Mouse (Mus musculus): Measurements from ENCODE around the gene Srebf1. TPM values are rescaled to one million over a fixed set of nuclear protein-coding genes. Genes with fewer than 3 reads are reported as not detected.

The Srebf1 gene
- total RNA-seq, 2 experiments from 2014 or later, result 41.5 to 43.0 TPM

DNA sequence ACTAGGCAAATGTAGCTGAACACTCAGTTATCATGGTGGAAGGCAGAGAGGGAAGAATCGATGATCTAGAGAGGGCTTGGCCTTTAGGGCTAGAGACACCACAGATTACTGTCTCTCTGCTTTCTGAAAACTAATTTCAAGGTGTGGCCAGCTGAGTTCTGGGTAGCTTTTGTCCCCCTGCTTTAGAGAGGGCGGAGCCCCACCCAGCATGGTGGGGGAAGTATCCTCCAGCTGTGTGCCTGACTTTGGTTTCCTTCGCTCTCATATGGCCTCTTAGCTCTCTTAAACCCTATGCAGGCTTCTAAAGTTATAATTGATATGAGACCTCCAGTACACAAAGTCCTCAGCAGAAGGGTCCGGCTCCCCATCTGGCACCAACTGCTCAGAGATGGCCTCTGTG lies 59.0 kb downstream of the Srebf1 start:
- intact Hi-C loops (cut with DNase I), result no loop called here
- no peak for DNase-seq (ENCODE audit: extremely low spot score in 1 of 2, low spot score in 2 of 2)

DNA sequence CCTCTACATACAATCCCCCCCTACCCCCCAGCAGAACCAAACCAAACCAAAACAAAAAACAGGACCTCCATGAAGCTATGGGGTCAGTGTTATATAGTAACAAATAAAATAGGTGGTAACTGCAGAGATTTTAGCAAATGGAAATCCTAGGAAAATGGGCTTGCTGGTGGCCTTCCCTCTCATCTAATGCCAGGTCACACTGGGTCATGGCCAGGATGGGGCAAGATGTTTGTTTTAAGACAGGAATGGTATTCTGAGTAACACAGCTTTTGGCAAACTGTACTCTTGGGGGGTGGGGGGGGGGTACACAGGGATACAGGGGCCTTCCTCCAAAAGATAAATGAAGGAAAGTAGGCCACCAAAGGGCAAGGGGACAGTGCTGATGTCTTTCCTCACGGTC lies 59.8 kb downstream of the Srebf1 start:
- intact Hi-C loops (cut with DNase I), result no loop called here
- no peak for DNase-seq (ENCODE audit: extremely low spot score in 1 of 2, low spot score in 2 of 2)

DNA sequence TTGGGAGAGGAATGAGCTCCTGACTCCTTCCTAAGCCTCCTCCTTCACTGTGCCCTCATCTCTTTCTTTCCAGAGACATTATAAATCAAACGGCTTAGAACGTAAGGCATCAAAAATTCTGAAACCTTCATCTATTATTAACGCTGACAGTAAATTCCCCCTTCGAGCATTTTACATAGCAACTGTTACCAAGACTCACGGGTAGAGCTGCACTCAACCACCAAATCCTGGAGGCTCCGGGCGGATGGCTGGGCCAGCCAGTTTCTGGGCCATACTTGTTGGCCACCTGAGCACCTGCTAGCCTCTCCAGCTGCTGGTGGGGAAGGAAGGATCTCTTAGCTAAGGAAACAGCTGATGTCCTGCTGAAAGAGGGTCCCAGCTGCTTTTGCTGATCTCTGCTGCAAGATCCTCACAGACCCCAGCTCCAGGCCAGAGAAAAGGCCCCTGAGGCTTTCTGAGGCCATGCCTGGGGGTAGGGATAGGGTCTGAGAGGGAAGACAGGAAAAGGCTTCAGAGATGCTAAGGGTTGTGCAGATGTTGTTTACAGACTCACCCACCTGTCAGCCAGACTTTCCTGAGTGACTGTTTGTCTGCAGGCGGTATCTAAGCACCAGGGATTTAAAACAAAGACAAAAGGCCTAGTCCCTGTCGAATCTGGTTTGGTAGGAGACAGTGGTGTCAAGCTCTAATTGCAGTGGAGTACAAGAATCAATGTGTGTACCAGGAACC lies 61.1 kb downstream of the Srebf1 start:
- DNase-seq (ENCODE audit: extremely low spot score in 1 of 2, low spot score in 2 of 2), result no peak
- intact Hi-C loops (cut with DNase I), result no loop called here

DNA sequence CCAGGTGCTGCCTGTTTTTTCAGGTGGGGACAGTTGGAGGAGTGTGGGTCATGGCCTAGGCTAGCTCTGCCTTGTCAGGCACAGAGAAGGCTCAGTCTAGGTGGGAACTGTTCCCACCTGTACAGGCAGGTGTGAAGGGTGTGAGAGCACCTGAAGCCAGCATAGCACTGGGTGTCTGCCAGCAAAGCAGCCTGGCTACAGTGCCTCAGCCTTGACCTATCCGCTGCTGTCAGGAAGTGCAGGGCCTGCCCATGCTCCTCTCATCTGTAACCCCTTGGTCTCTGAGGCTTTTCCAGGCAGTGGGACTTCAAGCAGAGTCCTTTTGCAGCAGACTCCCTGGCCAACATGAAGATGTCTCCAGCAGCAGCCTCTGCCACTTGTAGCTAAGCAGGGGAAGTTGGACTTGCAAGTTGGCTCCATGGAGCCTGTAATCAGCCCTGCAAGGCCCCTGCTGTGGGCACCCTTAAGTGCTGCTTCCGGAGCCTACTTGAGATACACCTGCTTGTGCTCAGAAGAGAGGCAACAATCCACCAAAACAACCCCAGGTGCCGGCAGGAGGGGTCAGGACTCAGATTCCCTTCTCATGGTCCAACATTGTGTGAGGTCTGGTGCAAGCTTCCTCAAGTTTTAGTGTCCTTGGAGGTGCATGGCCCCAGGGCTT lies 61.8 kb downstream of the Srebf1 start:
- intact Hi-C loops (cut with DNase I), result no loop called here
- DNase-seq (ENCODE audit: extremely low spot score in 1 of 2, low spot score in 2 of 2), result no peak

DNA sequence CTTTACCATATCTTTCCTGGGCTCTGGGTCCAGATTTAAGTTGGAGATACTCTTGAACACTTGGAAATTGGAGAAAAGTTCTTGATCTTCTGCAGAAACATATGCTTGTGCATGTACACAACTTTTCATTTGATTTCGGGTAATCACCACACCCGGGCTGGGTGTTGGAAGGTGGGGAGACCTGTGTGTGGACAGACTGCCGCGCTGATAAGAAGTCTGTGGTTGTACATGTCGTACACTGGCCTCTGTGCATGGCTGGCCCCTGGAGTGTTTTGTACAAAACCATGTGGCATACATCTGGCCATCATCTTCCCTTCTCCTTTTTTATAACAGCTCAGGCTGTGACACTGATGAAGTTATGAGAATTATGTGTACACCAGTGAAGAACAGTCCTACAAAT lies 62.4 kb downstream of the Srebf1 start:
- intact Hi-C loops (cut with DNase I), result no loop called here
- DNase-seq (ENCODE audit: extremely low spot score in 1 of 2, low spot score in 2 of 2), result no peak

DNA sequence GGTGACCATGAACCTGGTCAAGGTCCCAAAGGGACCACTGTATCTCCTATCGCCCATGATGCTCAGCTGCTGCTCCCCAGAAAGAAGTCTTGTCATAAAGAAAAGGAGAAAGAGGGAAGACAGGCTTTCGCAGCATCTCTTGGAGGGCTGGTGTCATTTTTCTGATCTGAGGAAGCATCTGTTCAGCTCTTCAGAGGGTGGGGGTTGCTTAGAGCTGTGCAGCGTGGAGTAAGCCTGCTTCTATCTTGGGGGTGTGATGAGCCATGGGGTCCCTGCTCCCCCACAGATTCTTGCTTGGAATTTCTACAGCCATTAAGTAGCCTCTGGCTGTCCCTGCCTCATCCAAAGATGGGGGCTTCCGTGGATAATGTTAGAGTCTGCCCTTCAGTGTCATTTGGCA lies 64.1 kb downstream of the Srebf1 start:
- intact Hi-C loops (cut with DNase I), result no loop called here

DNA sequence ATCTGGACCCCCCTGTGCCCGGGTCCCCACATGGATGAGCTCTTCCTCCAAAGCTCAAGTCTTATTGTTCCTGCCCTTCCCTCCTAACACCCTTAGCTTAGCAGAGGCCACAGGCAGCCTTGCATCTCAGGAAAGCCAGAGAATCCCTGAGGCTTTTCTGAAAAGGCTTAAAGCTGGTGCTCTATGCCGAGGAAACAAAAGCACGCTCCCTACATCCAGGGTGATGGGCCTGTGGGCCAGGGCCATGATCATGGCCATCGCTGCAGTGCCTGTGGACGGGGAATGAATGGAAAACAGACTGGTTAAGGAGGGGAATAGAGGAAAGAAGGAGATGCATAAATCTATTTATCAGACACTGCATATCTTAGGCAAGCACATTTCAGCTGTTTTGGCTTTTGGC lies 66.7 kb downstream of the Srebf1 start:
- intact Hi-C loops (cut with DNase I), result no loop called here
- DNase-seq (ENCODE audit: extremely low spot score in 1 of 2, low spot score in 2 of 2), result no peak

More for the DNA sequence above, 64.1 kb downstream of the Srebf1 start:
- no peak for DNase-seq (ENCODE audit: extremely low spot score in 1 of 2, low spot score in 2 of 2)

DNA sequence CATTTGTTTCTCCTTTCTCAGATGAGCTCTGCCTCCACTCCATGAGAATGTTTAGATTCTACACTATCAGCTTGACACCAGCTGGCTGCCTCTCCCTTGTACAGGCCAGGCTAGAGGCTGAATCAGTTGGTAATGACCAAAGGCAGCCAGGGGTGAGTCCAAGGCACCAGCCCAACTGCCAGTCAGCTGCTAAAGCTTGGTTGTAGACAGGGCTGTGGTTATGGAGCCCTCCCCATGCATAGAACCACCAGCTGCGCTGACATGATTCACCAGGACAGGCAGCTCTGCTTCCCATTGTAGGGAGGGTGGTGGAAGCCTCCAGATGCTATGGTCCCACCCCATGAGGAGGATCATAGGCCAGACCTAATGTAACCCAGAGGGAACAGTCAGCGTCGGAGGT lies 68.4 kb downstream of the Srebf1 start:
- intact Hi-C loops (cut with DNase I), result no loop called here
- DNase-seq (ENCODE audit: extremely low spot score in 1 of 2, low spot score in 2 of 2), result no peak

DNA sequence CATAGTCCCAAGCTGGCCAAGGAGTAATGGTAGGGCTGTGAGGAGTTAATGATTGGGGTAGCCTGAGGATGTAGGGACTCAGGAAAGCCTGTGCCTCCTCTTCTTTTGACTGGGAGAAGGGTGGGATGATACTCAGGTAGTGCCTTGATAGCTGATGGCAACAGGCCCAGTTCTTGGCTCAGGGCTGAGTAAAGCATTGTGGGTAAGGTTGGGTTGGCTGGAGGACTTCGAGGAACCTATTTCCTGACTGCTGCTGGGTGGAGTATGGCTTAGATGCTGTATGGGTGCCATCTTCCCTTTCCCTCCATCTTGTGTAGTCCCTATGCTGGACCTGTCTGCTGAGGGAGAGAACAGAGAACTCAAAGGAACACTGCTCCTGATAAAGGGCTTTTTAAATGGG lies 70.0 kb downstream of the Srebf1 start:
- DNase-seq (ENCODE audit: extremely low spot score in 1 of 2, low spot score in 2 of 2), result no peak
- intact Hi-C loops (cut with DNase I), result no loop called here

DNA sequence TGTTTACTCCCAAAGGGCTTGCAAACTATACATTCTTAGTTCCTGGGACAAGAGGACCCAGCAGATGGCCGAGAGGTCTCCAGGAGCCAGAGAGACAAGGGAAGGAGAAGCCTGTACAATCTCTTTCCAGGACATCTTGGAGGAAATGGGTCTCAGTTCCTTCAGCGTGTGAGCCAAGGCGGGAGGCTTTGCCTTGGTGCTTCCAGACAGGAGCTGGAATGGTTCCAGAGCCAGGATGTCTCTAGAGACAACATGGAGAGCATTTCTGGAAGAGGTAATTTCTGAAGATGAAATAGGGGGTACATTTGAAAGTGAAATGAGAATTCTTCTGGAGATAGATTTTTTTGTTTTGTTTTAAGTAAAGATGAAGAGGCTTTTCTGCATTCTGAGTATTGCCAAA lies 71.7 kb downstream of the Srebf1 start:
- no peak for DNase-seq (ENCODE audit: extremely low spot score in 1 of 2, low spot score in 2 of 2)
- intact Hi-C loops (cut with DNase I), result no loop called here

Small RNA genes lying within 50 kb of the gene (microRNA-seq; reads per million reads assigned to microRNA genes)
- not detected for gene Mir6921
- gene Mir6922, result not detected

Other genes starting within 250 kb of the Srebf1 start
- 1 to 10 TPM; 6.7 to 8.0 TPM for gene Pemt, start 176.1 kb downstream of the Srebf1 start, total RNA-seq (2021)
- gene Rai1, start 117.6 kb downstream of the Srebf1 start, total RNA-seq (2021), result 10 to 100 TPM; 61.9 to 68.5 TPM
- gene Tom1l2, start 130.3 kb upstream of the Srebf1 start, total RNA-seq (2021), result 100 to 1,000 TPM; 132 to 133 TPM
- gene Drc3, start 130.7 kb upstream of the Srebf1 start, total RNA-seq (2021), result 1 to 10 TPM; 5.2 to 7.3 TPM
- 10 to 100 TPM; 40.9 to 42.2 TPM for gene Gid4, start 194.6 kb upstream of the Srebf1 start, total RNA-seq (2021)
- 10 to 100 TPM; 31.5 to 33.2 TPM for gene Atpaf2, start 195.9 kb upstream of the Srebf1 start, total RNA-seq (2021)
- gene Drg2, start 232.0 kb upstream of the Srebf1 start, total RNA-seq (2021), result 10 to 100 TPM; 69.9 to 70.2 TPM
- gene Myo15, start 246.8 kb upstream of the Srebf1 start, total RNA-seq (2021), result under 1 TPM; 0.11 to 0.22 TPM